Mouse (Mus musculus): Measurements from ENCODE around the gene Vsig2. TPM values are rescaled to one million over a fixed set of nuclear protein-coding genes. Genes with fewer than 3 reads are reported as not detected.

The Vsig2 gene
- polyA plus RNA-seq, 1 experiment = not detected

DNA sequence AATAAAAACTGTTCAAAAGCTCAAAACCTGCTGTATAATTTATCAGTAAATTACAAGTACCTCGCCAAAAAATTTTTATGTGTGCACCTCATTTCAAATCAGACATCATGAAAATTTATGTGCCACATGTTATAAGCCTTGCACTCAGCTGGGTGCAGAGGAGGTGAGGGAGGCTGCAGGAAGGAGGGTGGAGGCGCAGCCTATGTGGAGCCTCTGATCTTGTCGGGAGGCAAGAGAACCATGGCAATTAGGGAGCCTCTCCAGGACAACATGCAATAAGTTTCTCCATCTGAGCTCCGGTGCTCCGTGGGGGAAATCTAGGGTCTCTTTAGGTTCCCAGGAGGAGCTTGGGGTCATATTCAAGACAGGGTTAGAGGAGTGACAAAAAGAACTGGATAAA is 28.4 kb downstream of the Vsig2 start:
- TF ChIP-seq USF1 (IDR thresholded peaks at IDR 0.05; ENCODE audit: low read depth) (no peak), REST (IDR thresholded peaks at IDR 0.05; ENCODE audit: insufficient read depth, insufficient read length) (no peak), SRF (IDR thresholded peaks at IDR 0.05; ENCODE audit: control insufficient read depth, insufficient read length, low read depth) (no peak), TCF12 (IDR thresholded peaks at IDR 0.05; ENCODE audit: insufficient read depth, poor library complexity, severe bottlenecking) (no peak), TCF3 (IDR thresholded peaks at IDR 0.05; ENCODE audit: insufficient read length, low read depth) (no peak), MAX (IDR thresholded peaks at IDR 0.05; ENCODE audit: low read depth) (no peak), POLR2A (IDR thresholded peaks at IDR 0.05; ENCODE audit: insufficient read length, low read depth) (no peak), MYOD1 (IDR thresholded peaks at IDR 0.05; ENCODE audit: control insufficient read depth in 1 of 3, insufficient read length in 2 of 3, low read depth in 2 of 3) (no peak), POLR2AphosphoS2 (IDR thresholded peaks at IDR 0.05; ENCODE audit: insufficient read length, low read depth) (no peak), E2F4 (IDR thresholded peaks at IDR 0.05; ENCODE audit: insufficient read depth) (no peak), MYOG (IDR thresholded peaks at IDR 0.05; ENCODE audit: control insufficient read depth in 1 of 3, insufficient read depth in 1 of 3, insufficient read length in 2 of 3, low read depth in 2 of 3) (no peak), CEBPB (IDR thresholded peaks at IDR 0.05; ENCODE audit: insufficient read depth, poor library complexity, severe bottlenecking) (no peak)
- no peak overlapping the region for H3ac ChIP-seq (ENCODE audit: control insufficient read depth, insufficient read length)
- H3K36me3 ChIP-seq (ENCODE audit: control insufficient read depth, insufficient read depth) = no peaks in the 10 kb centered on the region
- H3K79me2 ChIP-seq (ENCODE audit: control insufficient read depth, insufficient read depth) = no peaks in the 10 kb centered on the region
- H3K4me3 ChIP-seq = no peak overlapping the region
- H3K27me3 ChIP-seq (ENCODE audit: control insufficient read depth, insufficient read depth, insufficient read length) = peaks cover 14% of the 10 kb centered on the region
- no peak overlapping the region for H3K4me2 ChIP-seq (ENCODE audit: low read depth)

DNA sequence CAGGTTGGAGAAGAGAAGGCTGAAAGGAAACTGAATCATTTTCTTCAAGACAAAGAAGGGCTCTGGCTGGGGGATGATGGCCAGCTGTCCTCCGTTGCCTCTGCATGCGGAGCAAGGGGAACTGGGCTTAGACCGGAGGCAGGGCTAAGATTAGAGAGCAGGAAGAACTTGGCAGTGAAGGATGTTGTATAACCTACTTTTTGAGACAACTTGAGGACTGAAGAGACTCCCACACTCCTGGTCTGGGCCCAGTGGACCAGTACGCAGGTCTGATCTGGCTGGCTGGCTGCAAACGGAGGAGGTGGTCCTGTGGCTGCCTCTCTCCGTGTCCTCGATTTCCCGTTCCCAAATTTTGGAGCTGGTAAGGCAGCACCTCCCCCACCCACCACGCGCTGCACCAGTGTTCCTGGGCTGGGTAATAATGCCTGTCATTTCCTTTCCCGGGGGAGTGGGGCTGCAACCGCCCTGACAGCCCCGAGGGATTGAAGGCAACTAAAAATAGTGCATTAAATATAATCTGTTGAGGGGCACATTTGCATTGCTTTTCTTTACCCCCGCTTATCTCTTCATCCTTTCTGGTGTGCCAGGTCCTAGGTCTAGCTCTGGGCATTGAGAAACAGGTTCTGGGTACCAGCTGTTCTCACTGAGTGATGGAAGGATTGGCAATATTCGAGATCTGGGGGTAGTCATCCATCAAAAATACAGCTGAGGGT is 29.0 kb downstream of the Vsig2 start:
- TF ChIP-seq MYOG (IDR thresholded peaks at IDR 0.05; ENCODE audit: control insufficient read depth in 1 of 3, insufficient read depth in 1 of 3, insufficient read length in 2 of 3, low read depth in 2 of 3) = no peak
- no peak for TF ChIP-seq E2F4 (IDR thresholded peaks at IDR 0.05; ENCODE audit: insufficient read depth)
- no peak for TF ChIP-seq USF1 (IDR thresholded peaks at IDR 0.05; ENCODE audit: low read depth)
- TF ChIP-seq POLR2AphosphoS2 (IDR thresholded peaks at IDR 0.05; ENCODE audit: insufficient read length, low read depth) = no peak
- no peak for TF ChIP-seq MYOD1 (IDR thresholded peaks at IDR 0.05; ENCODE audit: control insufficient read depth in 1 of 3, insufficient read length in 2 of 3, low read depth in 2 of 3)
- TF ChIP-seq POLR2A (IDR thresholded peaks at IDR 0.05; ENCODE audit: insufficient read length, low read depth) = no peak
- no peak for TF ChIP-seq SRF (IDR thresholded peaks at IDR 0.05; ENCODE audit: control insufficient read depth, insufficient read length, low read depth)
- TF ChIP-seq MAX (IDR thresholded peaks at IDR 0.05; ENCODE audit: low read depth) = no peak
- TF ChIP-seq CEBPB (IDR thresholded peaks at IDR 0.05; ENCODE audit: insufficient read depth, poor library complexity, severe bottlenecking) = no peak
- no peak for TF ChIP-seq REST (IDR thresholded peaks at IDR 0.05; ENCODE audit: insufficient read depth, insufficient read length)
- TF ChIP-seq TCF3 (IDR thresholded peaks at IDR 0.05; ENCODE audit: insufficient read length, low read depth) = no peak
- no peak for TF ChIP-seq TCF12 (IDR thresholded peaks at IDR 0.05; ENCODE audit: insufficient read depth, poor library complexity, severe bottlenecking)
- Histone ChIP-seq H3K4me3 (no peak overlapping the region), H3K4me2 (ENCODE audit: low read depth) (no peak overlapping the region), H3K36me3 (ENCODE audit: control insufficient read depth, insufficient read depth) (no peaks in the 10 kb centered on the region), H3K79me2 (ENCODE audit: control insufficient read depth, insufficient read depth) (no peaks in the 10 kb centered on the region), H3ac (ENCODE audit: control insufficient read depth, insufficient read length) (no peak overlapping the region), H3K27me3 (ENCODE audit: control insufficient read depth, insufficient read depth, insufficient read length) (peaks cover 14% of the 10 kb centered on the region)

DNA sequence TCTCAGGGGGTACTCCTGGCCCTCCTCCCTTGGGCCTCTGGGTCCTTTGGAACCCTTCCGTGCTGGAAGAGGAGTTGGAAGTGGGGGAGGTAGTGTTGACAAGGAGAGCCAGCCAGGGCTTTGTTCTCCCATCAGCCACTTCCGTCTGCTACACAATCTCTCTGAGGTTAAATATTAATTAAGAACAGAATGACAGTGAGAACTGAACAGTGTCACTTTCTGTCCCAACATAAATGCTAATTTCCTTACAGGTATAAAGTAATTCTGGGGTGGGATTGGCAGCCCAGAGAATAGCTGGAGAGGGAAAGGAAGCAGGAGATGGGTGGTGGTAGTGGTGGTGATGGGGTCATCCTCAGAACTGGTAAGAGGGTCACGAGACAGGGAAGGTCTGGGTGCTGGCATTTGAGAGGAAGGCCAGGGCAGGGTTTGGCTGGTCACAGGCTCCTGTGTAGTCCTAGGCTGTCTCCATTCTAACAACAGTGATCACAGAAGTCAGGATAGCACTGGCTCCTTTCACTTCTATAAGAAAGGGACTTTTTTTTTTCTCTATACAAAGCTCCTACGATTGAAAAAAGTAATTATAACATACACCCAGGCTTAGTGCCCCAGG is 29.7 kb downstream of the Vsig2 start:
- H3K4me3 ChIP-seq = no peak overlapping the region
- no peak overlapping the region for H3ac ChIP-seq (ENCODE audit: control insufficient read depth, insufficient read length)
- peaks cover 20% of the 10 kb centered on the region for H3K27me3 ChIP-seq (ENCODE audit: control insufficient read depth, insufficient read depth, insufficient read length)
- no peaks in the 10 kb centered on the region for H3K36me3 ChIP-seq (ENCODE audit: control insufficient read depth, insufficient read depth)
- no peak overlapping the region for H3K4me2 ChIP-seq (ENCODE audit: low read depth)
- TF ChIP-seq SRF (IDR thresholded peaks at IDR 0.05; ENCODE audit: control insufficient read depth, insufficient read length, low read depth) (no peak), REST (IDR thresholded peaks at IDR 0.05; ENCODE audit: insufficient read depth, insufficient read length) (no peak), TCF3 (IDR thresholded peaks at IDR 0.05; ENCODE audit: insufficient read length, low read depth) (no peak)
- H3K79me2 ChIP-seq (ENCODE audit: control insufficient read depth, insufficient read depth) = no peaks in the 10 kb centered on the region

DNA sequence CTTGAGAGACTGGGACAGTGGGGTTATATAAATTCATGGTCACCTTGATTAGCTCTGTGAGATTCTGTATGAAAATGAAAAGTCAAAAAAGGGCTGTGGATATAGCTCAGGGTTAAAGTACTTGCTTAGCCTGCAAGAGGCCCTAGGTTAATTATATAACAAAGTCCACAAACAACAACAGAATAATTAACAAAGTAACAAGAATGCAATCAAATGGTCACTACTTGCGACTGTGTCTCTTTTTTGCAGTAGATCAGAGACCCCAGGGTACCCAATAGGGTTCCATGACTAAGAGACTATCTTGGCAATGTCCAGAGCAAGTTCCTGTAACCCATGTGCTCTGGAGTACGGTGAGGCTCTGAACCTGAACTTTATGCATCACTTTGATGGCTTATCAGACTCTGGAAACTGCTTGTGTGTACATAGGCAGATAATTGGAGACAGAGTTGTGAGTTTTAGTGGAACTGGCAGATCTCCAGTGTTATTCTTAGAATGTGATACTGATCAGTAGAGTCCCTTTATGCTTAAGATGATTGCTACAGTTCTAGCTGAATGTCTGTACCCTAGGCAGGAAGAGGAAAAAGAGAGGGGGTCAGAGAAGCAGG is 30.3 kb downstream of the Vsig2 start:
- H3K79me2 ChIP-seq (ENCODE audit: control insufficient read depth, insufficient read depth) = no peaks in the 10 kb centered on the region
- H3K27me3 ChIP-seq (ENCODE audit: control insufficient read depth, insufficient read depth, insufficient read length) = peaks cover 26% of the 10 kb centered on the region
- H3K4me3 ChIP-seq = no peak overlapping the region
- H3K36me3 ChIP-seq (ENCODE audit: control insufficient read depth, insufficient read depth) = no peaks in the 10 kb centered on the region
- TF ChIP-seq CEBPB (IDR thresholded peaks at IDR 0.05; ENCODE audit: insufficient read depth, poor library complexity, severe bottlenecking) (no peak), SRF (IDR thresholded peaks at IDR 0.05; ENCODE audit: control insufficient read depth, insufficient read length, low read depth) (no peak), TCF12 (IDR thresholded peaks at IDR 0.05; ENCODE audit: insufficient read depth, poor library complexity, severe bottlenecking) (no peak), E2F4 (IDR thresholded peaks at IDR 0.05; ENCODE audit: insufficient read depth) (no peak), REST (IDR thresholded peaks at IDR 0.05; ENCODE audit: insufficient read depth, insufficient read length) (no peak), TCF3 (IDR thresholded peaks at IDR 0.05; ENCODE audit: insufficient read length, low read depth) (no peak), POLR2AphosphoS2 (IDR thresholded peaks at IDR 0.05; ENCODE audit: insufficient read length, low read depth) (no peak), POLR2A (IDR thresholded peaks at IDR 0.05; ENCODE audit: insufficient read length, low read depth) (no peak), USF1 (IDR thresholded peaks at IDR 0.05; ENCODE audit: low read depth) (no peak), MYOD1 (IDR thresholded peaks at IDR 0.05; ENCODE audit: control insufficient read depth in 1 of 3, insufficient read length in 2 of 3, low read depth in 2 of 3) (no peak), MAX (IDR thresholded peaks at IDR 0.05; ENCODE audit: low read depth) (no peak), MYOG (IDR thresholded peaks at IDR 0.05; ENCODE audit: control insufficient read depth in 1 of 3, insufficient read depth in 1 of 3, insufficient read length in 2 of 3, low read depth in 2 of 3) (no peak)
- H3ac ChIP-seq (ENCODE audit: control insufficient read depth, insufficient read length) = no peak overlapping the region
- H3K4me2 ChIP-seq (ENCODE audit: low read depth) = no peak overlapping the region

All from myocyte (in vitro differentiated cells).